Mouse (Mus musculus) hindbrain, postnatal 0 days (tissue): Measurements from ENCODE around the gene Pdzrn4. TPM values are rescaled to one million over a fixed set of nuclear protein-coding genes. Genes with fewer than 3 reads are reported as not detected.
A peak's percentile ranks its signal among the peaks of the same experiment; 100 is the strongest.

ENCODE experiments used
- ATAC-seq: fragments of 200-750 bp; cut with Nextera tagmentation; 2 replicates; pipeline ENCODE4 v1.8.0; 2017; ENCODE audit warnings: mild to moderate bottlenecking, moderate TSS enrichment, moderate library complexity
- DNase-seq: peaks from one replicate; pipeline ENCODE4 v3.0.0-alpha.2; 2015; ENCODE audit warnings: low spot score
- H3K27ac ChIP-seq: fragments of 300-500 bp; sonication (generic); 2 replicates; pipeline ENCODE4 v1.5.1; 2014; ENCODE audit warnings: mild to moderate bottlenecking
- H3K27me3 ChIP-seq: fragments of 300-500 bp; sonication (generic); 2 replicates; pipeline ENCODE4 v1.6.1; 2014; ENCODE audit warnings: low read length, mixed read lengths; ENCODE audit not compliant: insufficient read depth
- H3K36me3 ChIP-seq: fragments of 300-500 bp; sonication (generic); 2 replicates; pipeline ENCODE4 v1.6.1; 2014; ENCODE audit warnings: low read length, mixed read lengths; ENCODE audit not compliant: insufficient read depth
- H3K4me1 ChIP-seq: fragments of 300-500 bp; sonication (generic); 2 replicates; pipeline ENCODE4 v1.6.1; 2014; ENCODE audit warnings: antibody characterized with exemption, low read length, mixed read lengths; ENCODE audit not compliant: insufficient read depth
- H3K4me2 ChIP-seq: fragments of 300-500 bp; sonication (generic); 2 replicates; pipeline ENCODE4 v1.6.1; 2014; ENCODE audit warnings: low read depth, mild to moderate bottlenecking, low read length, moderate library complexity, mixed read lengths
- H3K4me3 ChIP-seq: fragments of 300-500 bp; sonication (generic); 2 replicates; pipeline ENCODE4 v1.5.1; 2014; ENCODE audit warnings: low read length
- H3K9ac ChIP-seq: fragments of 300-500 bp; sonication (generic); replicated peaks from 2 replicates; pipeline ENCODE4 v1.6.1; 2014; ENCODE audit warnings: mild to moderate bottlenecking, low read length, moderate library complexity, mixed read lengths
- H3K9me3 ChIP-seq: fragments of 300-500 bp; sonication (generic); 2 replicates; pipeline ENCODE4 v1.6.1; 2016; ENCODE audit warnings: low read length, mixed read lengths
- CTCF ChIP-seq: IDR thresholded peaks from 2 replicates; pipeline ENCODE4 v1.5.1; 2016; ENCODE audit warnings: antibody characterized with exemption, control low read depth, low read depth
- WGBS: fragments of 180-500 bp; shearing (Covaris S2); extraction: QIAGEN DNeasy Blood & Tissue Kit; methylation state at CpG from one replicate; pipeline ENCODE4 v1.1.7; 2014; 5-methylcytosine and 5-hydroxymethylcytosine counted together
- polyA plus RNA-seq: library from polyadenylated mRNA; unstranded; fragments of >200 nt; fragmentation: Nextera tagmentation; extraction: Ambion mirVana; gene quantifications from 2 replicates; pipeline ENCODE4 v1.2.1, GENCODE M21; 2015
- total RNA-seq: library from RNA; depleted of rRNA; stranded (reverse); fragments of >200 nt; gene quantifications from 2 replicates; pipeline ENCODE4 v1.2.3, GENCODE M21; 2014

Pdzrn4 gene
- total and polyA plus RNA-seq, 2 experiments from 2014 or later = 17.1 to 17.8 TPM

- Histone ChIP-seq H3K27me3 (no peaks in the 10 kb centered on the region), H3K27ac (no peak overlapping the region), H3K4me3 (no peak overlapping the region), H3K36me3 (no peaks in the 10 kb centered on the region), H3K9ac (no peak overlapping the region), H3K4me2 (peak overlapping the region; percentile 42; the same call in 1 of the 2 replicates), H3K4me1 (no peaks in the 10 kb centered on the region), H3K9me3 (no peaks in the 10 kb centered on the region)
- TF ChIP-seq CTCF = no peak
- 27% methylated on average over 7 of the region's 7 CpGs for WGBS
- peak; percentile 6 for DNase-seq
- no peak for ATAC-seq
Observed at GRCm38 (mm10) chr15:92521686-92522085, 125.0 kb downstream of the Pdzrn4 start.

DNA sequence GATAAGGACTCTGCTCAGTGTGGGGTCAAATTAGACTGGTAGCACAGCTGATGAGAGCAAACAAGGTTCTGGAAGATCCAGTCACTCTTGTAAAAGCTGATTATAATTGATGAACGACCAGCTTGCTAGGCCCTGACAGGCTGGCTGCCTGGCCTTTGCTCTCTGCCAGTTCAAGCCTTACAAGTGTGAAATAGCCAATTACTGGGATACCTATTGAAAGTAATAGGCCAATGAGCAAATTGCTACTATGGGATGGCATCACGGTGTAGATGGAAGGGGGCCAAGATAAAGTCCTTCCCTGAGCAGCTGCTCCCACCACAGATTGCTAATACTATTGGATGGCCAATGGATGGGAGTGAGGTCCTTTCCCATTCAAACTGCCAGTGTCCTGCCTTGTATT lies 128.2 kb downstream of the Pdzrn4 start:
- TF ChIP-seq CTCF = no peak
- WGBS = 13% methylated on average over 2 of the region's 2 CpGs

GRCm38 (mm10) chr15:92525416-92525815 lies 128.7 kb downstream of the Pdzrn4 start:
- ATAC-seq = no peak
- WGBS = 78% methylated on average over 9 of the region's 9 CpGs
- no peak overlapping the region for H3K27ac ChIP-seq

More for the DNA sequence above, 128.2 kb downstream of the Pdzrn4 start:
- no peaks in the 10 kb centered on the region for H3K36me3 ChIP-seq
- no peak overlapping the region for H3K4me3 ChIP-seq
- no peaks in the 10 kb centered on the region for H3K4me1 ChIP-seq
- H3K9ac ChIP-seq = no peak overlapping the region
- DNase-seq (peak; percentile 43), ATAC-seq (no peak)
- no peaks in the 10 kb centered on the region for H3K27me3 ChIP-seq
- no peaks in the 10 kb centered on the region for H3K9me3 ChIP-seq
- H3K4me2 ChIP-seq = no peak overlapping the region
- no peak overlapping the region for H3K27ac ChIP-seq

DNA sequence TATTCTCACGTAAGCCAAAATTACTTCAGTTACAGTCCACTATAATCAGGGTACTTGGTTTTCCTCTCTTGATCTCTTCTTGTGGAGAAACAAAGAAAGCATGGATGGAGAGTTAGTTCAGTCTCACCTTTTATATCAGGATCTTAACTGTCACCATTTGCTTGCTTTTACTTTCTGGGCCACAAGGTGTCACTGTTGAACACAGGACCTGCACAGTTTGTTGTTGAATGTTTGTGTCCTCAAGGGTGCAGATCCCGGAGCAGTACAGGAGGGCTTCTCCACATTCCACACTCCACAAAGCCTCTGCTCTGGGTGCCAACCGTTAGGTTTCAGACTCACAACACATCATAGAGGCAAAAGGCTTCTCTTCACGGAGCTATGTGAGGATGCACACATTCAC lies 130.1 kb downstream of the Pdzrn4 start:
- peak; percentile 24 for DNase-seq
- TF ChIP-seq CTCF = peak; percentile 60
- H3K4me2 ChIP-seq = no peak overlapping the region
- ATAC-seq = no peak
- no peaks in the 10 kb centered on the region for H3K4me1 ChIP-seq
- H3K4me3 ChIP-seq = no peak overlapping the region
- H3K9me3 ChIP-seq = no peaks in the 10 kb centered on the region
- H3K36me3 ChIP-seq = no peaks in the 10 kb centered on the region
- no peak overlapping the region for H3K9ac ChIP-seq
- no peaks in the 10 kb centered on the region for H3K27me3 ChIP-seq
- WGBS = 81% methylated on average over 4 of the region's 4 CpGs
- H3K27ac ChIP-seq = no peak overlapping the region

More at GRCm38 (mm10) chr15:92525416-92525815, 128.7 kb downstream of the Pdzrn4 start:
- TF ChIP-seq CTCF = no peak
- H3K4me2 ChIP-seq = no peak overlapping the region
- no peak overlapping the region for H3K4me3 ChIP-seq
- H3K9me3 ChIP-seq = no peaks in the 10 kb centered on the region
- no peaks in the 10 kb centered on the region for H3K4me1 ChIP-seq
- no peak for DNase-seq
- H3K9ac ChIP-seq = no peak overlapping the region
- H3K27me3 ChIP-seq = no peaks in the 10 kb centered on the region
- H3K36me3 ChIP-seq = no peaks in the 10 kb centered on the region

GRCm38 (mm10) chr15:92543252-92543651 lies 146.6 kb downstream of the Pdzrn4 start:
- 18% methylated on average over 1 of the region's 1 CpGs for WGBS
- Histone ChIP-seq H3K27me3 (no peaks in the 10 kb centered on the region), H3K4me2 (no peak overlapping the region), H3K9me3 (no peaks in the 10 kb centered on the region), H3K27ac (no peak overlapping the region), H3K36me3 (no peaks in the 10 kb centered on the region), H3K9ac (no peak overlapping the region), H3K4me3 (no peak overlapping the region), H3K4me1 (no peaks in the 10 kb centered on the region)
- no peak for ATAC-seq
- DNase-seq = no peak
- TF ChIP-seq CTCF = no peak

GRCm38 (mm10) chr15:92547294-92547911 lies 150.7 kb downstream of the Pdzrn4 start:
- WGBS = 55% methylated on average over 9 of the region's 9 CpGs

GRCm38 (mm10) chr15:92555012-92555574 lies 158.4 kb downstream of the Pdzrn4 start:
- DNase-seq = no peak
- H3K4me2 ChIP-seq = no peak overlapping the region
- no peak for ATAC-seq
- H3K4me3 ChIP-seq = no peak overlapping the region
- no peaks in the 10 kb centered on the region for H3K9me3 ChIP-seq
- no peaks in the 10 kb centered on the region for H3K36me3 ChIP-seq
- peak; percentile 25; the same call in 1 of the 2 replicates for TF ChIP-seq CTCF
- no peak overlapping the region for H3K27ac ChIP-seq
- no peak overlapping the region for H3K9ac ChIP-seq
- H3K4me1 ChIP-seq = no peaks in the 10 kb centered on the region
- WGBS = 73% methylated on average over 7 of the region's 7 CpGs
- H3K27me3 ChIP-seq = no peaks in the 10 kb centered on the region

More at GRCm38 (mm10) chr15:92547294-92547911, 150.7 kb downstream of the Pdzrn4 start:
- Histone ChIP-seq H3K9ac (no peak overlapping the region), H3K4me2 (no peak overlapping the region), H3K27me3 (no peaks in the 10 kb centered on the region), H3K4me1 (no peaks in the 10 kb centered on the region), H3K4me3 (no peak overlapping the region), H3K36me3 (no peaks in the 10 kb centered on the region), H3K9me3 (no peaks in the 10 kb centered on the region), H3K27ac (no peak overlapping the region)
- no peak for ATAC-seq
- no peak for TF ChIP-seq CTCF
- no peak for DNase-seq
